9 mouse cellular contexts compared by ENCODE assay signal in genomic region chr1:167239916-167240315, GRCm38 (mm10). TPM values are rescaled to one million over a fixed set of nuclear protein-coding genes. Genes with fewer than 3 reads are reported as not detected.
A peak's percentile ranks its signal among the peaks of the same experiment; 100 is the strongest.
DNase-seq lines count a peak whose midpoint lies in the region; ATAC-seq and TF ChIP-seq lines count a peak whose summit lies in the region.
"Had no signal": no experiment of that assay in that cellular context is flagged by ENCODE, and none has a peak within 500 bp of the region (broad histone marks: within the 10 kb centered on the region; RNA-seq: fewer than 3 reads in every experiment).

No protein-coding gene starts in this region.

- TF ChIP-seq CTCF in stomach, postnatal 0 days (IDR thresholded peaks at IDR 0.05; ENCODE audit: low read depth): no peak

- H3K36me3 ChIP-seq in stomach, embryonic 16.5 days (ENCODE audit: control insufficient read depth, insufficient read depth, low read length): no peaks in the 10 kb centered on the region
- no peaks in the 10 kb centered on the region for H3K36me3 ChIP-seq in stomach, postnatal 0 days (ENCODE audit: control insufficient read depth, insufficient read depth, low read length)

- no peak overlapping the region for H3K4me2 ChIP-seq in stomach, embryonic 16.5 days (ENCODE audit: low read depth, low read length)
- H3K4me2 ChIP-seq in stomach, postnatal 0 days (replicated peaks; ENCODE audit: low read depth): no peak overlapping the region

- no peak for ATAC-seq in stomach, embryonic 16.5 days (ENCODE audit: insufficient read depth, low FRiP score)
- ATAC-seq in stomach, postnatal 0 days (ENCODE audit: low FRiP score, low TSS enrichment): no peak
- ATAC-seq in monocyte, adult 5-6 weeks (replicated peaks; ENCODE audit: insufficient number of reproducible peaks, low FRiP score, low TSS enrichment, poor library complexity, severe bottlenecking): no peak

- 0 out of 2 replicates have a peak overlapping the region, but pooled peaks have one; percentile 31 for H3K9ac ChIP-seq in stomach, embryonic 16.5 days (ENCODE audit: low read length)
- no peak overlapping the region for H3K9ac ChIP-seq in stomach, postnatal 0 days (ENCODE audit: low read length)

- no peak for TF ChIP-seq EP300 in stomach, postnatal 0 days (optimal IDR thresholded peaks at IDR 0.05)

- no peak overlapping the region for H3K4me3 ChIP-seq in stomach, embryonic 16.5 days (replicated peaks; ENCODE audit: low read length)
- no peak overlapping the region for H3K4me3 ChIP-seq in stomach, postnatal 0 days (ENCODE audit: low read depth, low read length)

- peaks cover 65% of the 10 kb centered on the region for H3K4me1 ChIP-seq in stomach, embryonic 16.5 days (ENCODE audit: control insufficient read depth, insufficient read depth, low read length)
- peaks cover 2% of the 10 kb centered on the region; the same call in 1 of the 2 replicates for H3K4me1 ChIP-seq in stomach, postnatal 0 days (replicated peaks; ENCODE audit: control insufficient read depth, insufficient read depth)

- H3K27ac ChIP-seq in stomach, embryonic 16.5 days (ENCODE audit: low read length): no peak overlapping the region
- H3K27ac ChIP-seq in stomach, postnatal 0 days (replicated peaks): no peak overlapping the region
- H3K27ac ChIP-seq: kidney, postnatal 0 days had no signal

- H3K27me3 ChIP-seq in stomach, embryonic 16.5 days (ENCODE audit: control insufficient read depth, insufficient read depth, low read length): no peaks in the 10 kb centered on the region
- H3K27me3 ChIP-seq in stomach, postnatal 0 days (ENCODE audit: control insufficient read depth, insufficient read depth, low read length): no peaks in the 10 kb centered on the region

- WGBS in stomach, embryonic 16.5 days: 63% methylated on average over 12 of the region's 12 CpGs
- 57% methylated on average over 12 of the region's 12 CpGs for WGBS in stomach, postnatal 0 days

- no peaks in the 10 kb centered on the region for H3K9me3 ChIP-seq in stomach, embryonic 16.5 days (replicated peaks; ENCODE audit: control insufficient read depth, low read length)
- no peaks in the 10 kb centered on the region for H3K9me3 ChIP-seq in stomach, postnatal 0 days (ENCODE audit: control insufficient read depth, low read length)

- intact Hi-C loops in left cerebral cortex, postnatal 10 days (cut with DNase I): loop anchor here (5.0 kb wide), 1 partner anchor 42 kb away; no protein-coding TSS in a partner anchor

- no peak for DNase-seq in stomach, postnatal 0 days (ENCODE audit: low spot score)
- DNase-seq in frontal cortex, postnatal 36 days (ENCODE audit: low spot score in 2 of 2): peak; percentile 67 to 76
- peak; percentile 51 to 71 for DNase-seq in left cerebral cortex, postnatal 10 days (ENCODE audit: extremely low spot score in 1 of 2, low spot score in 2 of 2)
- no peak for DNase-seq in liver
- no peak for DNase-seq in kidney, adult 8-10 months
- no peak for DNase-seq in kidney, postnatal 36 days

RNA-seq across cellular contexts. Expression of gene Uck2, which starts 45.2 kb away (rescaled TPM):
- polyA plus RNA-seq in stomach, embryonic 16.5 days (2015; fragmentation: Nextera tagmentation; extraction: Ambion mirVana): 65.4 and 70.9 TPM in 2 replicates
- 49.4 and 52.5 TPM in 2 replicates for polyA plus RNA-seq in stomach, postnatal 0 days (2015; fragmentation: Nextera tagmentation; extraction: Ambion mirVana)
- total RNA-seq in left cerebral cortex, postnatal 10 days (2021): 10 to 100 TPM; 76.6 to 78.0 TPM
- 12.9 to 32.1 TPM (median 23.7 TPM) in 3 replicates for total RNA-seq in monocyte, adult 5-6 weeks (2017)

Comparison
In these comparisons a context has a peak if more than half of its experiments do, and no peak if none do; other contexts are left out.
1. DNase-seq: peak in frontal cortex, postnatal 36 days (2 of 2) and left cerebral cortex, postnatal 10 days (2 of 2); none in stomach, postnatal 0 days (single experiment), liver (single experiment), kidney, adult 8-10 months (0 of 2) and kidney, postnatal 36 days (0 of 2).